16 mouse cellular contexts compared by ENCODE assay signal in genomic region chr9:75616560-75616959, GRCm38 (mm10). TPM values are rescaled to one million over a fixed set of nuclear protein-coding genes. Genes with fewer than 3 reads are reported as not detected.
"Had no signal": no experiment of that assay in that cellular context is flagged by ENCODE, and none has a peak within 500 bp of the region (broad histone marks: within the 10 kb centered on the region; RNA-seq: fewer than 3 reads in every experiment).

No protein-coding gene starts in this region.

- H3K4me2 ChIP-seq: lung, embryonic 15.5 days; midbrain, embryonic 11.5 days; midbrain, embryonic 13.5 days; midbrain, embryonic 15.5 days; neural tube, embryonic 12.5 days had no signal

- H3K4me1 ChIP-seq: lung, embryonic 15.5 days; megakaryocyte, embryonic 14.5 days; midbrain, embryonic 13.5 days; midbrain, embryonic 15.5 days; neural tube, embryonic 12.5 days had no signal

- H3K9me3 ChIP-seq: lung, embryonic 15.5 days; midbrain, embryonic 13.5 days; midbrain, embryonic 15.5 days; neural tube, embryonic 12.5 days had no signal

- DNase-seq: liver, postnatal 0 days; lung, adult 2 months; lung, postnatal 14 days; lung, postnatal 36 days; right cerebral cortex, postnatal 14 days; thymus, adult 2 months; thymus, postnatal 25 days; thymus, postnatal 4 days had no signal

- ATAC-seq: liver, postnatal 0 days; lung, postnatal 0 days; midbrain, embryonic 13.5 days; midbrain, embryonic 15.5 days had no signal

- H3K36me3 ChIP-seq: lung, embryonic 15.5 days; midbrain, embryonic 13.5 days; midbrain, embryonic 15.5 days; neural tube, embryonic 12.5 days had no signal

- H3K9ac ChIP-seq: liver, postnatal 0 days; lung, embryonic 15.5 days; midbrain, embryonic 13.5 days; midbrain, embryonic 15.5 days; neural tube, embryonic 12.5 days had no signal

- H3K27ac ChIP-seq: lung, embryonic 15.5 days; macrophage; midbrain, embryonic 13.5 days; midbrain, embryonic 15.5 days; neural tube, embryonic 12.5 days had no signal

- H3K27me3 ChIP-seq: midbrain, embryonic 13.5 days; midbrain, embryonic 15.5 days; neural tube, embryonic 12.5 days had no signal

- H3K4me3 ChIP-seq: lung, embryonic 15.5 days; megakaryocyte, embryonic 14.5 days; midbrain, embryonic 13.5 days; midbrain, embryonic 15.5 days; neural tube, embryonic 12.5 days had no signal

RNA-seq across cellular contexts. Expression of gene Tmod2, which starts 5.4 kb away (rescaled TPM):
- polyA plus RNA-seq: macrophage had no signal

RNA-seq across cellular contexts. Expression of gene Lysmd2, which starts 9.0 kb away (rescaled TPM):
- polyA plus RNA-seq: macrophage had no signal
